Mouse (Mus musculus): Measurements from ENCODE around the gene Rab4b.
A peak's percentile ranks its signal among the peaks of the same experiment; 100 is the strongest.

GRCm38 (mm10) chr7:27132588-27132987, 46.1 kb downstream of the Rab4b start:
- no peak for TF ChIP-seq POLR2A (IDR thresholded peaks at IDR 0.05; ENCODE audit: low read depth, low read length)
- TF ChIP-seq CTCF (IDR thresholded peaks at IDR 0.05; ENCODE audit: extremely low read depth, insufficient read length, insufficient replicate concordance, low read depth, low read length) = peak; percentile 61; the same call in 1 of the 2 replicates
